Mouse (Mus musculus): ENCODE results near the gene Ifrd2. TPM values are rescaled to one million over a fixed set of nuclear protein-coding genes. Genes with fewer than 3 reads are reported as not detected.

Gene Ifrd2
- total RNA-seq, 1 experiment: 66.6 TPM

GRCm38 (mm10) chr9:107624539-107624938, 37.1 kb downstream of the Ifrd2 start:
- no peak overlapping the region for H3K9ac ChIP-seq (ENCODE audit: insufficient read depth, low read depth, low read length, poor library complexity, severe bottlenecking)

GRCm38 (mm10) chr9:107624951-107625350, 37.5 kb downstream of the Ifrd2 start:
- Histone ChIP-seq H3K9me3 (ENCODE audit: control insufficient read depth, insufficient read depth, low read depth, low read length) (no peaks in the 10 kb centered on the region), H3K4me3 (ENCODE audit: insufficient read depth in 1 of 2, low read depth in 1 of 2, low read length in 2 of 2, poor library complexity in 1 of 2, severe bottlenecking in 1 of 2) (no peak overlapping the region), H3K4me1 (ENCODE audit: control insufficient read depth in 2 of 2, insufficient read depth in 2 of 2, low read length in 2 of 2, poor library complexity in 1 of 2) (peaks cover 15 to 44% of the 10 kb centered on the region in 2 experiments; a peak in 3 of 4 replicates), H3K36me3 (ENCODE audit: control insufficient read depth, insufficient read depth, low read length, poor library complexity, severe bottlenecking) (peaks cover 8% of the 10 kb centered on the region; the same call in 1 of the 2 replicates), H3K9ac (ENCODE audit: insufficient read depth, low read depth, low read length, poor library complexity, severe bottlenecking) (no peak overlapping the region), H3K27ac (ENCODE audit: insufficient read depth, low read depth, low read length, poor library complexity, severe bottlenecking) (no peak overlapping the region)
- in situ Hi-C loops (cut with MboI; ENCODE audit: low sequenced_read_pairs in 2 of 2, unreplicated experiment in 2 of 2): no loop called here
- no peak for TF ChIP-seq CHD2 (IDR thresholded peaks at IDR 0.05; ENCODE audit: low read depth, low read length)
- TF ChIP-seq MAFK (IDR thresholded peaks at IDR 0.05; ENCODE audit: insufficient read depth, low read depth, low read length): no peak
- no peak for TF ChIP-seq ZC3H11A (IDR thresholded peaks at IDR 0.05; ENCODE audit: borderline replicate concordance, low read depth, low read length)
- TF ChIP-seq ZNF384 (IDR thresholded peaks at IDR 0.05; ENCODE audit: low read depth, low read length): no peak
- no peak for TF ChIP-seq HCFC1 (IDR thresholded peaks at IDR 0.05; ENCODE audit: borderline replicate concordance, insufficient read depth, low read length)
- no peak for DNase-seq (ENCODE audit: low read depth, low spot score)

More at GRCm38 (mm10) chr9:107624539-107624938, 37.1 kb downstream of the Ifrd2 start:
- Histone ChIP-seq H3K9me3 (ENCODE audit: control insufficient read depth, insufficient read depth, low read depth, low read length) (no peaks in the 10 kb centered on the region), H3K4me3 (ENCODE audit: insufficient read depth in 1 of 2, low read depth in 1 of 2, low read length in 2 of 2, poor library complexity in 1 of 2, severe bottlenecking in 1 of 2) (no peak overlapping the region), H3K4me1 (ENCODE audit: control insufficient read depth in 2 of 2, insufficient read depth in 2 of 2, low read length in 2 of 2, poor library complexity in 1 of 2) (peaks cover 15 to 43% of the 10 kb centered on the region in 2 experiments; a peak in 3 of 4 replicates), H3K27ac (ENCODE audit: insufficient read depth, low read depth, low read length, poor library complexity, severe bottlenecking) (no peak overlapping the region), H3K36me3 (ENCODE audit: control insufficient read depth, insufficient read depth, low read length, poor library complexity, severe bottlenecking) (peaks cover 12% of the 10 kb centered on the region)
- no peak for DNase-seq (ENCODE audit: low read depth, low spot score)
- no peak for TF ChIP-seq ZNF384 (IDR thresholded peaks at IDR 0.05; ENCODE audit: low read depth, low read length)
- no peak for TF ChIP-seq CHD2 (IDR thresholded peaks at IDR 0.05; ENCODE audit: low read depth, low read length)
- TF ChIP-seq MAFK (IDR thresholded peaks at IDR 0.05; ENCODE audit: insufficient read depth, low read depth, low read length): no peak
- no peak for TF ChIP-seq ZC3H11A (IDR thresholded peaks at IDR 0.05; ENCODE audit: borderline replicate concordance, low read depth, low read length)
- no peak for TF ChIP-seq HCFC1 (IDR thresholded peaks at IDR 0.05; ENCODE audit: borderline replicate concordance, insufficient read depth, low read length)
- in situ Hi-C loops (cut with MboI; ENCODE audit: low sequenced_read_pairs in 2 of 2, unreplicated experiment in 2 of 2): no loop called here

- H3K9me3 ChIP-seq (ENCODE audit: control insufficient read depth, insufficient read depth, low read depth, low read length): no peaks in the 10 kb centered on the region
- H3K4me3 ChIP-seq (ENCODE audit: insufficient read depth in 1 of 2, low read depth in 1 of 2, low read length in 2 of 2, poor library complexity in 1 of 2, severe bottlenecking in 1 of 2): no peak overlapping the region
- TF ChIP-seq CHD2 (IDR thresholded peaks at IDR 0.05; ENCODE audit: low read depth, low read length) (no peak), HCFC1 (IDR thresholded peaks at IDR 0.05; ENCODE audit: borderline replicate concordance, insufficient read depth, low read length) (no peak), ZNF384 (IDR thresholded peaks at IDR 0.05; ENCODE audit: low read depth, low read length) (no peak), MAFK (IDR thresholded peaks at IDR 0.05; ENCODE audit: insufficient read depth, low read depth, low read length) (no peak), ZC3H11A (IDR thresholded peaks at IDR 0.05; ENCODE audit: borderline replicate concordance, low read depth, low read length) (no peak)
- no peak for DNase-seq (ENCODE audit: low read depth, low spot score)
- H3K27ac ChIP-seq (ENCODE audit: insufficient read depth, low read depth, low read length, poor library complexity, severe bottlenecking): no peak overlapping the region; the same call in 1 of the 2 replicates
- in situ Hi-C loops (cut with MboI; ENCODE audit: low sequenced_read_pairs in 2 of 2, unreplicated experiment in 2 of 2): no loop called here
- H3K9ac ChIP-seq (ENCODE audit: insufficient read depth, low read depth, low read length, poor library complexity, severe bottlenecking): no peak overlapping the region
- peaks cover 15 to 48% of the 10 kb centered on the region in 2 experiments; a peak in 3 of 4 replicates for H3K4me1 ChIP-seq (ENCODE audit: control insufficient read depth in 2 of 2, insufficient read depth in 2 of 2, low read length in 2 of 2, poor library complexity in 1 of 2)
- peaks cover 6% of the 10 kb centered on the region; the same call in 1 of the 2 replicates for H3K36me3 ChIP-seq (ENCODE audit: control insufficient read depth, insufficient read depth, low read length, poor library complexity, severe bottlenecking)
Measured at GRCm38 (mm10) chr9:107625351-107626128, 38.1 kb downstream of the Ifrd2 start.

GRCm38 (mm10) chr9:107626158-107626843, 38.9 kb downstream of the Ifrd2 start:
- TF ChIP-seq CHD2 (IDR thresholded peaks at IDR 0.05; ENCODE audit: low read depth, low read length): no peak
- no peak for TF ChIP-seq ZC3H11A (IDR thresholded peaks at IDR 0.05; ENCODE audit: borderline replicate concordance, low read depth, low read length)
- no peak for TF ChIP-seq MAFK (IDR thresholded peaks at IDR 0.05; ENCODE audit: insufficient read depth, low read depth, low read length)
- no peak for TF ChIP-seq ZNF384 (IDR thresholded peaks at IDR 0.05; ENCODE audit: low read depth, low read length)
- TF ChIP-seq HCFC1 (IDR thresholded peaks at IDR 0.05; ENCODE audit: borderline replicate concordance, insufficient read depth, low read length): no peak
- H3K36me3 ChIP-seq (ENCODE audit: control insufficient read depth, insufficient read depth, low read length, poor library complexity, severe bottlenecking): peaks cover 6% of the 10 kb centered on the region; the same call in 1 of the 2 replicates
- DNase-seq (ENCODE audit: low read depth, low spot score): no peak
- in situ Hi-C loops (cut with MboI; ENCODE audit: low sequenced_read_pairs in 2 of 2, unreplicated experiment in 2 of 2): no loop called here
- H3K9me3 ChIP-seq (ENCODE audit: control insufficient read depth, insufficient read depth, low read depth, low read length): no peaks in the 10 kb centered on the region
- H3K27ac ChIP-seq (ENCODE audit: insufficient read depth, low read depth, low read length, poor library complexity, severe bottlenecking): peak overlapping the region; percentile 47; the same call in 1 of the 2 replicates
- H3K4me1 ChIP-seq (ENCODE audit: control insufficient read depth in 2 of 2, insufficient read depth in 2 of 2, low read length in 2 of 2, poor library complexity in 1 of 2): peaks cover 15 to 50% of the 10 kb centered on the region in 2 experiments; a peak in 3 of 4 replicates
- H3K4me3 ChIP-seq (ENCODE audit: insufficient read depth in 1 of 2, low read depth in 1 of 2, low read length in 2 of 2, poor library complexity in 1 of 2, severe bottlenecking in 1 of 2): peak overlapping the region; percentile 8 to 45; a peak in 2 of 4 replicates
- peak overlapping the region; percentile 66; the same call in 1 of the 2 replicates for H3K9ac ChIP-seq (ENCODE audit: insufficient read depth, low read depth, low read length, poor library complexity, severe bottlenecking)

All from ES-E14 (cell line).